Mouse (Mus musculus): ENCODE results near the gene Lypd6b.

DNA sequence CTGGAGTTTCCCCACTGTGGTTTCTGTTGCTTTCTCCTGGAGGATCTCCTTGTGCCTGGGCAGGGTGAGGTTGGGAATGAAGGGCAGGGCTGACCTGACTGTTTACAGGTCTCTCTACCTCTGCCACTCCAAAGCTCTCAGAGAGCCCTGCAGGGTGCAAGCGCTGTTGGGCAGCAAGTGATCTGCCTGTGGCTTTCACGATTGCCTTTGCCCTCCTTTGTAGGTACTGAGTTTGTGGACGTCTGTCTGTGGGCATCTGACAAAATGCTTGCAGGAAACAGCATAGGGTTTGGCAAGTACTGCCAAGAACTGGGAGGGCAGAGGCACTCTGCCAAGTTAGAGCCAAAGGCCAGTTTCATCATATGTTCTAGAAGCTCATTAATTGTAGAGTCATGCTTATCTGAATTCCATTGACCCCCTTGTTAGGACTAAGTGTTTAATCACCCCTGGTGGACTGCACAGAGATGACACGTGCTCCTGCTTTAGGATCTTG, 24.4 kb downstream of the Lypd6b start:
- TF ChIP-seq CTCF (conservative IDR thresholded peaks at IDR 0.05; ENCODE audit: low read length) (no peak), POU5F1 (IDR thresholded peaks at IDR 0.05; ENCODE audit: borderline replicate concordance, low read length) (no peak)
